Mouse (Mus musculus) B cell, adult 2 months (primary cell): ENCODE measurements around the gene Pole2.

Source experiments
- DNase-seq, 2 experiments: peaks; one replicate each; pipeline ENCODE4 v3.0.0; 2022

Gene Pole2

GRCm38 (mm10) chr12:69227776-69228466 is at the start of gene Pole2:
Gene Pole2, minus strand, starts transcription at chr12:69228195.
- peak; percentile 91 to 93 for DNase-seq

DNA sequence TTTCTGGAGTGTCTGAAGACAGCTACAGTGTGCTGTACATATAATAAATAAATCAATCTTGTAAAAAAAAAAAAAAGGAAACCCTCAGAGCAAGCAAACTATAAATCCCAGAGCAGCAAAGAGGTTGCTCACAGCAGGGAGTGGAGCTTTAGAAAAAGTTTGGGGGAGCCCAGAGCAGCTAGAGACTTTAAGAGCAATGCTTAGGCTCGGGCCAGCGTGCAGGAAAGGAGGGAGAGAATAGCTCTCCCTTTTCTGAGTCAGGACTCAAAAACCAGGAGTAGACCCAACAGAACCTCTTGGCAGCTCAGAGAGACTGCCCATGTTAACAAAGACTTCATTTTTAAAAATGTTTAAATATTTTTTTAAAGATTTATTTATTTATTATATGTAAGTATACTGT is 41.0 kb upstream of the Pole2 start:
- no peak for DNase-seq

DNA sequence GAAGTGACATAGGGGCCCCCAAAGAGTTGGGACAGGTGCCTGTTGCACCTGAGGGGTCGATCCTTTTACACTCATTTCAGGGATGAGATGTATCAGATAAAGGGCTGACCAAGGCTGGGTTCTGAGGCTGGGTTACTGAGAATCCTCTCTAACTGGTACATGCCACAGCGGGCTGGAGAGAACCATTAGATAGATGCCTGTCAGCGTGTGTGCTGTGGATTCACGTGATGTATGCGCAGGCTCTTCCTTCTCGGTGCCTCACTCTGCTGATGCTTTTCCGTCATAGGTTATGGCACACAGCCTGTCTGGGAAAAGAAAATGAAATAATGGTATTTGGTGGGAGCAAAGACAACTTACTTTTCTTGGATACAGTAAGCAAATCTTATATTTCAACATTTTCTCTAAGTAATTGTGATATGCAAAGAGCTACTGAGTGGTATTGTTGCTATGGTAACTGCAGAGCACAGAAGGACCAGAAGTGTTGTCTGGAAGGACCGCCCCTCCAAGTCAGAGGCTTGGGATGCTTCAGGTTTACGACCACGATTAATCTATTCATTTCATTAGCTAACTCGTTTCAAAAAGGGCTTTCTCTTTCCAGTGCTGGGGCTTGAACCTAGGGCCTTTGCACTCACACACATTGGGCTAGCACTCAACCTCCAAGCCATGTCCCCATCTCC is 40.1 kb upstream of the Pole2 start:
- no peak for DNase-seq

- no peak for DNase-seq
Measured at GRCm38 (mm10) chr12:69265031-69265430, 37.0 kb upstream of the Pole2 start.

- no peak for DNase-seq
Measured at GRCm38 (mm10) chr12:69262251-69262650, 34.3 kb upstream of the Pole2 start.

DNA sequence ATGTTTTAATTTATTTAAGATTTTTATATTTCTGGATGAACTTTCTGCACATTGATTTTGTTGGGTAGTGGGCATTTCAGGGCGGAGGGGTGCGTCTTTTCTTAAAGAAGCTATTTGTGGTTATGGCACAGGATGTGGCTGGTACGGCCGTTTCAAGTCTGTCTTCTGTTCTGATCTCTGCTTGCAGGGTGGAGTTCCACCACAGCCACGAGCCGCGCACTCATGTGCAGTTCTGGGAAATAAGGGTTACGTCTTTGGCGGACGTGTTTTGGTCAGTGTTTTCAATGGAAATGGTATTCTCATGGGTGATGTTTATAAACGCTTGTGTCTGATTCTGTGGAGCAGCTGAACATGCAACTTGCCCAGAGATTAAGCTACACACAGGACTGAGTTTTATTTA is 29.8 kb upstream of the Pole2 start:
- DNase-seq = peak; percentile 31 to 39

GRCm38 (mm10) chr12:69253806-69254205 is 25.8 kb upstream of the Pole2 start:
- no peak for DNase-seq

- no peak for DNase-seq
Measured at GRCm38 (mm10) chr12:69250756-69251155, 22.8 kb upstream of the Pole2 start.

DNA sequence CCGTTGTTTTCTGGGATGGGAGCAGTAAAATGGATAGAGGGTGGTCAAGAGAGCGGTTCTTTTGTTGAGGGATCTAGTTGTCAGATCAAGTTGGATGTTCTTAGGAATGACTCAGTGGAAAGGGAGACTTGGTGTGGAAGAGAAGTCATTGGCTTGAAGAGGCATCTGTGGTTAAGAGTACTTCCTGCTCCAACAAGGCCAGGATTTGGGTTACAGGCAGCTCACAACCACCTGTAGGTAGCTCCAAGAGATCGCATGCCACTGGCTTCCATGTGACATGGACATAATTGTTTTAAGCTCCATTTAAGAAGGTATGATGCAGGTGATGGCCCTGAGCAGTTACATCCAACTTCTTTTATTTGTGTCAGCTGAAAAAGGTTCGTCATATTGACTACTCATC is 21.8 kb upstream of the Pole2 start:
- no peak for DNase-seq

DNA sequence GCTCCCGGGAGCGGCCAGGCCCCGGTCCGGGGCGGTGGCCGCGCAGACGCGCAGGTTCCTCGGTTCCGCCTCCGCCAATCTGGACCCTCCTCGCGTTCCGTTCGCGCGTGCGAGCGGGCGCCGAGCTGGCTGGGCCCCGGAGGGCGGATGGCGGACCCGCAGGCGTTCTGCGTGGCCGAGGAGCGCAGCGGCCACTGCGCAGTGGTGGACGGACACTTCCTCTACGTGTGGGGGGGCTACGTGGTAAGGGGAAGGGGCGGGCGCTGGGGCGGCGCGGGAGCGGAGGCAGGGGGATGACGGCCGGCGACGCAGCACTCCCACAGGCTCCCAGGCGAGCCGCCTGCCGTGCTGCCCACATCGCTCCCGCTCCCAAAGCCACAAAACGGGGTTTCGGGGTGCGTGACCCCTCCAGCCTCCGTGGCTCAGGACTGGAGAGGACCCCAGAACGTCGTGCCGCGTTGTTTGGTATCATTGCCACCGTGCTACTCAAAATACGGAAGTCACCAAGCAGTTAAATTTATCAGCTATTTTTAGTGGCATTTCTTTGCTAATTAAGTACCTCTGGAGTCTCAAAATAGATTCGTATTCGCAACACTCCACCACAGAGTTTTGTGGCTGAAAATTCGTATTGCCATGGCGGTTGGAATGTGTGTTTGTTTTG is 13.9 kb upstream of the Pole2 start:
- peak; percentile 54 to 64 for DNase-seq

DNA sequence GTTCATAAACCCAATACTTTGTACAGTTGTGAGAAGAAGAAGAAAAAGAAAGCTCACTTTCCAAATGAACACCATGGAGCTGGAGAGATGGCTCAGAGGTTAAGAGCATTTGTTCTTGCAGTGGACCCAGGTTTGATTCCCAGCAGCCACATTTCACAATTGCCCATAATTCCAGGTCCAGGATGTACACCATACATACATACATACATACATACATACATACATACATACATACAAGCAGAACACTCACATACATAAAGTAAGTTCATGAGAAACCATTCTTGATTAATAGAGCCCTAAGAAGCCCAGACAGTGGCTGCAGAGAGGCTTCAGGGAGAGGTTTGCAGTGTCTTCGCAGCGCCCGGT is 13.4 kb upstream of the Pole2 start:
- no peak for DNase-seq

DNA sequence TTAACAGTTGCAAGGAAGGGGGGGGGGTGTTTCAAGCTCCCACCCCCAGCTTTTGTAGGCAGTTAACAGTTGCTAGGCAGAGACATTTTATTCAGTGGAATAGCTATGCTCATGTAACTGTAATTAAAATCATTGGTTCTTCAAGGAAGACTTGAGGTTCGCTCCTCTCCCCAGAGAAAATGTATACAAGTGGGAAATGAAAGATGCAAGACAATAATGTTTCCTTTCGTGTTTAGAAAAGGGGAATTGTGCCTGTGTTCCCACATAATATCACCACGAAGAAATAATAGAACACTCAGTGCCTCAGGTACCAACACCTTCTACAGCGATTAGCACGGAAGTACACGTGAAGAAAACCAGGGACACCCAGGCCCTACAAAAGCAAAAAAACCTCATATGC is 12.9 kb upstream of the Pole2 start, which contains the start of gene Klhdc1:
Gene Klhdc1 (plus strand): TSS at position 301 of the 400 bp plus-strand sequence.
- DNase-seq = no peak

DNA sequence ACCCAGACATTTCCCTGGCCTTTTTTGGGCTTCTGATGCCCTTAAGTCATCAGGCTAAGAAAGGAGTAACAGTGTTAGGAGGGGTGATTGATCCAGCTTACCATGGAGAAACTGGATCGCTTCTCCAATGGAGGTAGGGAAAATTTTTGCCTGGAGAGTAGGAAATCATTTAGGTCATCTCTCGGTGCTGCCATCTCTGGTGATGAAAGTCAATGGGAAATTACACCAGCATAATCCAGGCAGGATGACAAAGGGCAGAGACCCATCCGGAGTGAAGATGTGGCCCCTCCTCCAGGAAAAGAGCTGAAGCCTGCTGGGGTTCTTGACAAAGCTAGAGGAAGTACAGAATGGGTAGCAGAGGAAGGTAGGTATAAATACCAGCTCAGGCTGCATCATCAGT is 10.3 kb upstream of the Pole2 start:
- no peak for DNase-seq

DNA sequence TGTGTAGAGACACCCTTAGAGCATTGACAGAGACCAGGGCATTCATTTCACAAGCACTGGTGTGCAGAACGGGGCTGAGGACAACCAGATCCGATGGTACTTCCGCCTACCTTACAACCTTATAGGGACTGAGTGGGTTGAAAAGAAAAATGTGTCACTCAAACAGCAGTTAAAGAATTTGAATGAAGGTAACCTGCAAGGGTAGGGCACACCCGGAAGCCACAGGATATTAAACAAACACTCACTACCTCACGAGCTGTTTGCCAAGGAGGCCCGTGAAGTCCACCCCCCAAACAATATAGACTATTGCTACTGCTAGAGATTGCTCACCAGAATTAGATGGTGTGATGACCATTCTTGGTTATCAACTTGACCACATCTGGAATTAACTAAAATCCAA is 7.8 kb upstream of the Pole2 start:
- DNase-seq = no peak

- DNase-seq = peak; percentile 68 to 69
Measured at GRCm38 (mm10) chr12:69229251-69229650, 1.3 kb upstream of the Pole2 start.

GRCm38 (mm10) chr12:69220613-69221277 is 7.2 kb downstream of the Pole2 start:
- DNase-seq = no peak

DNA sequence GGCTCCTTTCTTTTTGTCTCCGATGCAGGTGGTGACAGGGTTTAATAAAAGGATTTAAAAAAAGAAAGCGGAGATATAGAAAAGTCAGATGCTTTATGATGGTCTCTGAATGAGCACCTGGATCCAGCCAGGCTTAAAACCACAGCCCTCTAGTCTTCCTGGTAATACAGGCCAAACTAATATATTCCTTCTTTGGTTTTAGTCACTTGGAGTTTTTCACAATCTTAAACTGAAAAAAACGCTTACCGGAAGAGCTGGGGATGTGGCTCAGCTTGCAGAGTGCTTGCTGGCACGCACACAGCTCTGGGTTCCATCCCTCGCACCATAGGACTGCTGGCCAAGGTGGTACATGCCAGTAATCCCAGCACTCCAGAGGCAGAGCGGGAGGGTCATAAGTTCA is 11.4 kb downstream of the Pole2 start:
- DNase-seq = no peak

DNA sequence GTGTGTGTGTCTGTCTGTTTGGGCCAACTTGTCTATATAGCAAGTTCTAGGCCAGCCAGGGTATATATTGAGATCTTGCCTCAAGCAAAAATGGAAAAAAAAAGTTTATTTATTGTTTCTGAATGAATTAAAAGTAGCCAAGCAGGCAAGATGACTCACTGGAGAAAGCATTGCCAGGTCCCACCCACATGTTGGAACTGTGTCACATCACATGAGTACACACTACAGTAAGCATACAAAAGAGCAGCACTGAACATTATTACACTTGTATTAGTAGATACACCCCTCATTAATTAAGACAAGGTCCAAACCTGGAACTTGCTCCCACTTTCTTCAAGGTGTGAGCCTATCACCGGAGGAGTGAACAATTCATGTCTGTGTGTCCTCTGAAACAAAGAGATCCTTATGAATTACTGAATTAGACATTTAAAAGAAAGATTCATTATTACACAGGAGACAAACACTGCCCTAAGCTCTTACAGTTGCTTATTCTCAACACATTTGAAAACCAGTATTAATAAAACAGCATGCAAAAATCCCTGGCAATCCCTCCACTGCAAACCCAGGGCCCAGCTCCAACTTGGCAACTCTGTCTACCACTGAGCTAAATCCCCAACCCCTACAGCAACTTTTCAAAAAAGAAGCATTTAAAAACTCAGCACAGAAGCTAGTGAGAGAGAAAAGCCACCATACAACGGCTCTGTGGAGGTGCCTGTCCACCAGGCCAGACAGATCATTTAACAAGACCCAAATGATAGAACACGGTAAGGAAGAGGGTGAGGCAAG is 12.8 kb downstream of the Pole2 start:
- no peak for DNase-seq

DNA sequence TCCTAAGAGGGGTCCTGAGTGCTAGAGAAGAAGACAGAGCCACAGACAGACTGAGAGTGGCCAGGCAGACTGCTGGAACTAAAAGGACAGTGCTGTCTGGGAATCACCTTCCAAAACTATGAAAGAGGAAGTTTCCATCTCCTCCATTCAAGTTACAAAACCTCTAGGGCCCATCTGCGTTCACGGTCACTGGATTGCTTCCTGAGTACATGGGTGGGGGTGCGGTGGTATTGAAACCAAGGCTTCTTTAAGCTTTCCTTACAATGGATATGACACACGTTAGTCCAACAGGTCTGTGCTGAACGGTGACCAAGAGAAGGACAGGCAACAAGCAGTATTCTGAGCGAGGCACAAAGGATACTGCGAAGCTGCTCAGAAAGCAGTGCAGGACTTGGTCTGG is 13.6 kb downstream of the Pole2 start:
- DNase-seq = no peak

DNA sequence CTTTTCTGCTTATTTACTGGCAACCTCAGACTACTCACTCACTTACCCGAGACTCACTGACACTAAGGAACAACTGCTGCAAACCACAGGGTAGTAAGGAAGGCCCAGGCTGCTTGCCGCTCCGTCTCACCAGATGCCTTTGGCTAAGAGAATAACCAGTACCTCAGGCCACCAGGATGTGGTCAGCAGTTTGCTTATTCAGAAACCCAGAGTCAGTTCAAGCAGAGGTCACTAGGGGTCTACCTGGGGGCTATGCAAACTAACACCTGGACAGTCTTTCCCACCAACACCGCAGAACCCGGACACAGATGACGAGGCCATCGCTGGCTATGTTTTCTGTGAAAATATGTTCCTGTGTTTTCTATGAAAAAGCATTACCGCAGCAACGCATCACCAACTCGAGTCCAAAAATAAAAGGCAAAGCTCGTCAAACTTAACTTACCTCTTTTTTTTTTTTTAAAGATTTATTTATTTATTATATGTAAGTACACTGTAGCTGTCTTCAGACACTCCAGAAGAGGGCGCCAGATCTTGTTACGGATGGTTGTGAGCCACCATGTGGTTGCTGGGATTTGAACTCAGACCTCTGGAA is 14.7 kb downstream of the Pole2 start:
- no peak for DNase-seq

GRCm38 (mm10) chr12:69211057-69211456 is 16.9 kb downstream of the Pole2 start:
- DNase-seq = no peak
